Mouse (Mus musculus) frontal cortex, postnatal 25 days (tissue): ENCODE data around the gene Rap1gap2.

Source experiments
- DNase-seq, 2 experiments: peaks; one replicate each; pipeline ENCODE4 v3.0.0; 2022; ENCODE audit warnings: low spot score in 2 of 2

Rap1gap2 gene

GRCm38 (mm10) chr11:74537352-74537751, 73.4 kb downstream of the Rap1gap2 start:
- no peak for DNase-seq

DNA sequence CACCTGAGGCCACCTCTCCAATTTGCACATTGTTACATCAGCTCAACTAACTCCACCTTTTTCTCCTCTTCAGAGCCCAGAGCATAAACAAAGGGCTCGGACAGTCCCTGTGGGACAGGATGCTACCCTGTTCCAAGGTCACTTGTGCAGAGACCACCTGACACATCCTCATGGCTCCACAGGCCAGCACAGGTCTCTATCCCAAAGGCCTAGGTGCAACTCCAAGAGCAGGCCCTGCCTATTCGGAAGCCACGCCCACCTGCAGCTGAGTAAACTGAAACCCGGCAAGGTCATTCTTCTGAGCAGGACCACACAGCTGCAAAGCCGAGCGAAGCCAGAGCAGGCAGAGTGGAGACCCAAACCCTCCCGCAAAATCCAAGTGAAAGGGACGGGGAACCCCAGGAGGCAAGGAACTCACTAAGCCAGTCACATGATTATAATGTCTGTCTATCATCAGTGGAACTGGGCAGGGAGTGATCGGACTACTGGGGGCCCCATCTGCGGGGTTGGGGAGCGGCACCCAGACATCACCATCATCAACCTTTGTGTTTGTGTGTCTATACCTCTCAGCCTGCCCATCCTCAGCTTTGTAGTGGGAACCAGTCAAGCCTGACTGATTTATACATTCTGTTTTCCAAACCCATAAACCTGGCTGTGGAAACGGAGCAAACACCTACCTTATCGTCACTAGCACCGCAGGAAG, 74.4 kb downstream of the Rap1gap2 start:
- DNase-seq, result no peak

- no peak for DNase-seq
Observed at GRCm38 (mm10) chr11:74534380-74534779, 76.3 kb downstream of the Rap1gap2 start.

- no peak for DNase-seq
Observed at GRCm38 (mm10) chr11:74533050-74533449, 77.7 kb downstream of the Rap1gap2 start.

- no peak for DNase-seq
Observed at GRCm38 (mm10) chr11:74532401-74532800, 78.3 kb downstream of the Rap1gap2 start.

DNA sequence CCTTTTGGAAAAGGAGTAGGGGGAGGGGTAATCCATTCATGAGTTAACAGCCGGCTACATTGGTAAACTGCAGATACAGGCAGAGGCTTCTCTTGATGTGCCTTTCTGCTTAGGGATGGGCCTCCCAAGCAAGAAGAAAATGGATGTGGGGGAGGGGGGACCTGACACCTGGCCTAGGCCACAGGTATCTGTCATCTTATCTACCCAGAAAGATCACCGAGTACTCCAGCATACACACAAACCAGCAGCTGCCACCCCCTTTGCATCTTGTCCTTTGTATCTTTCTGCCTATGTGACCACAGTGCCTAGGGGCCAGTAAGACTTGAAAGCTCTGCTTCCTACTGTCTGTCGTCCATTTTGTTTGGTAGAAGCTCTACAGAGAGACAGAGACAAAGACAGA, 79.0 kb downstream of the Rap1gap2 start:
- DNase-seq, result no peak

DNA sequence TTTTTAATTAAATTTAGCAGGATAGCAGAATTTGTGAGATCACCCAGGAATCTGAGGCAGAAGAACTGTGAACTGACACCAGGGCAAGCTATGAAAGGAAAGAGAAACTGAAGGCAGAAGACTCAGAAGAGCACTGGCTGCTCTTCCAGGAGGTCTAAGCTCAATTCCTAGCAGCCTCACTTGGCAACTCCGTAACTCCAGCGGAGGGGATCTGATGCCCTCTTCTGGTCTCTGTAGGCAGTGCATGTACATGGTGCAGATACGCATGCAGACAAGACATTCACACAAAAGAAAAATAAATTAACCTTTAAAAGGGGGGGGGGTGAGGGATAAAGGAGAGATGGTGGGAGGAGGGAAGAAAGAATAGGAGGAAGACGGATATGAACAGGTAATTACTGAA, 80.9 kb downstream of the Rap1gap2 start:
- no peak for DNase-seq

DNA sequence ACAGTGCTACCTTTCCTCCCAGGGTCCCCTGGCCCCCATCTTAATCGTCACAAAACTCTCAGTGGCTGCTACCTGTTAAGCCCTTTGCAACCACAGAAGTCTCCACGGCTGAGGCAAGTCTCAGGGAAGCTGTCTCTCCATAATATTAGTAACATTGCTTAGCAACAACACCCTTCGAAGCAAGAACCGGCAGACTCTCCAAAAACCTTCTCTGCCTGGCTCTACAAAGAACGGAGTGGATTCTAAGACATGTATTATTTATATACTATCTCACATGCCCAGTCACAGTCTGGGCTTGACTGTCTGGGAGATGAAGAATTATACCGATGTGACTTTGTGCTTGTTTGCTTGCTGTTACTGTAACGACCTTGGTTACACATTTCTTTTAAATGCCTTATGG, 83.2 kb downstream of the Rap1gap2 start:
- no peak for DNase-seq

GRCm38 (mm10) chr11:74526180-74527158, 84.2 kb downstream of the Rap1gap2 start:
- DNase-seq, result peak in 1 of 2 experiments; percentile 31

GRCm38 (mm10) chr11:74525605-74526004, 85.1 kb downstream of the Rap1gap2 start:
- DNase-seq, result no peak

DNA sequence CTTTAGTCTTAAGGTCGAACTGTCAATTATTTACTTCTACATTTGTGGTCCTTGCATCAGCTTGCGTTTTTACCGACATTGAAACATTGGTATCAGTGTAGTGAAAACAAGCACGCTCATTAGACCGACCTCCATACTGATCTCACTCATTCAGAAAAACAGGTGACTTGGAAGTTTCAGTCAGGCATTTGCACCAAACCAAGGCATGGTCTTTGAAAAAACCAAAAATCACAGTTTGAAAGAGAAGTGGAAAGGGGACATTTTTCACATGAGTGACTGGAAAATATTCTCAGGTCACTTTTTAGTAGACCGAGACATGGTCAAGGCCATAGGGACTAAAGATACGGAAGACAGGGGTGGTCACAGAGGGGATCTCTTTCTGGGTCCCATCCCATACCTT, 85.5 kb downstream of the Rap1gap2 start:
- no peak for DNase-seq

DNA sequence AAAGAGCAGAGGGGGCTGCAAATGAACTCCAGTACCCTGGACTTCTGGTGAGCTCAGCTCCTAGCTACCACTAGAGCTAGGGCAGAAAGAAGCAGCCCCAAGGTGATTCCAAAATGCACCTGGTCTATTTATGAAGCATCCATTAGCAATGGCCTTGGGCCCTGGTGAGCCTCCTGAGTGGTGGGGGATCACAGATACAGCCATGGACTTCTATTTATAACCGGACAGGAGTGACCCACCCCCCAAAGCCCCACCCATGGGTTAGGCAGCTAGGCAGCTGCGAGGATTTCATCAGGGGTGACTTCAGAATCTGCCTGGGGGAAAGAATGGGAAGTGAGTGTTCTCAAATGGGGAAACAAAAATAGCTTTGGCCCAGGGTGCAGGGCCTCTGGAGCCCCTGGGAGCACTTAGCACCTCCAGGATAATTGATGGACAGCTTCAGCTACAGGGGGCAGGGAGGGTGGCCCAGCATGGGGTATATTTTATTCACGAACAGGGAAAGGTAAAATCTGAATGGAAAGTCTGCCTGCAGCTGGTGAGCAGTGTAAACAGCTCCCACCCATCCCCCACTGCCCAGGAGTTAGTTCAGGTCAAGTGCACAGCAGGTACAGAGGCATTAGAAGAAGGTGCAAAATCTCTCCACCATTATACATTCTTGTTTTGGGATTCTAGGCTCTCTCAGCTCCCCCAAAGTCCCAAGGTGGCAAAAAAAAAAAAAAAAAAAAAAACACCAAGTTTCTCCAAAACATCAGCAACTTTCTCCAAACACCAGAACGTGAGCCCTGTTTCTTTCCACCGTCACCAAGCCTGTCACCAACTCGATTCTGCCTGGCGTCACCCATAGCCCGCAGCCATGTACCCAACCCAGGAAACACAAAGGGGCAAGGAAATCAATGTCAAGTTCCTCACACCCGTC, 86.4 kb downstream of the Rap1gap2 start:
- DNase-seq, result no peak

DNA sequence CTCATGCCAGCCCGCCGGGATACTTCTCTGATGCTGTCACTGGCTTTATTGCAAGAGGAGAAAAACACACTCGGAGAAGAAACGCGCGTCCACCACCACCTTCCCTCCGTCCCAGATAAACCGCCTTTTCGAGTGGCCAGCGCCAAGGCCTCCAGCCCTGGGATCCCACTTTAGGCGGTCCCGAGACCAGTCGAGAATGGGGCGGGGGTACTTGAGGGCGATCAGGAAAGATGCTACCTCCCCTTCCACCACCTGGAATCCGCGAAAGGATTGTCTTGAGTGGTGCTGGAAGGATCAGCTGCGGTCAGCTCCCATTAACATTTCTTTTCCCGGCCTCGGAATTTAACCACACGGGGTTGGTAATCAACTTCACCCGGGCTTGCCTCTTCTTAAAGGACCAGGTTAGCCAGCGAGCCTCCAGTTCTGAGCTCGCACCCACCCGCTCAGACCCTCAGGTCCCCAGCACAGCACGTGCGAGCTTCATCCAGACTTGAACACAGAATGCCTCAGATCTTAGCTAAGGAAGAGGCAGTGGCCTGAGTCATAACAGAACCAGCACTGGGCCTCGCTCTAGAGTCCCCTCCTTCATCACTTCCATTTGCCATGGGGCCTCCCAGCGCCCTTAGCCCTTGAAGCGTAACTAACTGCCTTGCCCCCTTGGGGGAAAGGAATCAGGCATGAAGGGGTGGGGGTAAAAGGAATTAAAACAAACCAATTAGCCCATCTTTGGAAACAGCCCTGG, 87.3 kb downstream of the Rap1gap2 start:
- DNase-seq, result no peak

DNA sequence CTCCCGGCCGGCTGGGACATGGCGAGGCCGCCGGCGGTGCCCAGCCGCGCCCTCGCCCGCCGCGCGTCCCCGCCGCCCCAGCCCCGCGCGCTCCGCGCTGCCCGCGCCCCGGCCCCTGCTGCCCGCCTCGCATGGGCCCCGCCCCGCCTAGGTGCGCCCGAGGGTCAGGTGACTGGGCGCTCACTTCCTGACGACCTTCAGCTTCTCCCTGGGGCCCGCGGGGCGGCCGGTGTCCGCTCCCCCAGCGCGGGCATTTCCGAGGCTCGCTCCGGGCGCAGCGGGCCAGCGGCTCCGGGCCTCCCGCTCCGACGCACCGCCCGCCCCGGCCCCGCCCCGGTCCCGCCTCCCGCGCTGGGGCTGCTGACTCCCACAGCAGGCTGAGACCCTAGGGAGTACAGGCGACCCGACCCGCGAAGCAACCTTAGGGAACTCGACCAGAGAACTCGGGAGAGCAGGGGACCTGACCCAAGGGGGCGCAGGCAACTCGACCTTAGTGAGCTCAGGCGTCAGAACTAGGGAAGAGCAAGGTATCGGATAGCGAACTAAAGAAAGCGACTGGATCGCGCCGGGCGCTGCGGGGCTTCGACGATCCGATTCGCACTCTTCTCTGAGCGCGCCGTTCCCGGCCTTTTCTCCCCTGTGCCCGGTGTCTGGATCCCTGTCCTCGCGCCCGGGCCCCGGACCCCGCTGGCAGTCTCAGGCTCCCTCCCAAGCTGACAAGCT, 88.1 kb downstream of the Rap1gap2 start:
- DNase-seq, result no peak

GRCm38 (mm10) chr11:74521981-74522486, 88.7 kb downstream of the Rap1gap2 start:
- DNase-seq, result no peak

DNA sequence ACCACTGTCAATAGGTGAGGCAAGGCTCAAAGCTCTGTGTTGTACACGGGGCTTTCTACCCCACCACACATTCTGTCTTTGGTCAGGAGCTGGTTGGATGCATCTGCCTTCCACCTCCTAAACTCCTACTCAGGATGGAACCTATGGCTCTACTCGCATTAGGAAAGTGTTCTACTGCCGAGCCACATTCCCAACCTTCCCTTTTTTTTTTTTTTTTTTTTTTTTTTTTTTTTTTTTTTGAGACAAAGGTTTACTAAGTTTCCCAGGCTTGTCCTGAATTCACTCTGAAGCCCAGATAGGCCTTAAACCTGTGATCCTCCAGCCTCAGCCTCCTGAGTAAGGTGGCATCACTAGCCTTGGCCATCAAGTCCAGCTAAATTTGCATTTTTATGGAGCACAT, 90.5 kb downstream of the Rap1gap2 start:
- DNase-seq, result no peak

GRCm38 (mm10) chr11:74516112-74516511, 94.6 kb downstream of the Rap1gap2 start:
- no peak for DNase-seq

- no peak for DNase-seq
Observed at GRCm38 (mm10) chr11:74515046-74515445, 95.7 kb downstream of the Rap1gap2 start.

GRCm38 (mm10) chr11:74512595-74512994, 98.1 kb downstream of the Rap1gap2 start:
- no peak for DNase-seq

- no peak for DNase-seq
Observed at GRCm38 (mm10) chr11:74506275-74506674, 104.4 kb downstream of the Rap1gap2 start.
